Mouse (Mus musculus): Measurements from ENCODE around the gene Cep72.
"Not testable (repeated sequence)": the region's sequence is repeated elsewhere in the genome, so short reads cannot be mapped to it uniquely, and the experiment has no call there.

DNA sequence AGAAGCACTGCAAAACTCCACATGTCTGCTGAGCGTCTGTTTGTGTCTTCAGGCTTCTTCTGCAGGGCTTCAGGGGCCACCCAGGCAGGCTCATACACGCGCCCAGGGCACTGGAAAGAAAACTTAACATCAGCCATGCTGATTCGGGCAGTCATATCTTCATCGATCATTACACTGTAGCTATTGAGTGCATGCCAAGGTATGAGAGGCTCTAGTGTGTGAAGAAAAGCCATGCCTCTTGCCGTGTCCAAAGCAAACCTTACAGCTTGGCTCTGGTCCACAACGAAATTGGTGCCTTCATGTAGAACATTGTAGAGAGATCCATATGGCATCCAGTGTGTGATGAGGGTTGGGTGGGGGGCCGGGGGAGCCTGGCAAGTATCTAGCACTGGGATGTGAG lies 43.1 kb downstream of the Cep72 start:
- TF ChIP-seq EP300, CTCF (IDR thresholded peaks at IDR 0.05; ENCODE audit: low read depth): not testable (repeated sequence)

All from liver, embryonic 14.5 days (tissue).